Mouse (Mus musculus): ENCODE results near the gene Vmn1r8.

DNA sequence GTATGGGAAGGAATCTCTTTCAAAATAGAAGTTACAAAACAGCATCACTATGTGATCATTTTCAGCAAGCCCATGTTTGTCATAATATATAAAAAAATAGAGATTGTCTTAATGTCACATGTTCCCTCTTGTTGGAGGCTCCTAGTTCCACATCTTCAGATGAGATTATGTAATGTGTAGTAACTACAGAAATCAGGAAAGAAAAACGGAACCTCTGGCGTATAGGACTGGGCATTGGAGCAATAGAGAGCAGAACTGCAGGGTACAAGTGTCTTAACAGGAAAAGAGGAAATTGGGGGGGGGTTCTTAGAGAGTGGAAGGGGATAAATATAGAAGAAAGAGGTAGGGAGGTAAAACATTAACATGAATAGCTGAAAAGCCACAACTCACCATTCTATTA, 2.6 kb downstream of the Vmn1r8 start:
- TF ChIP-seq GATA1 (IDR thresholded peaks at IDR 0.05; ENCODE audit: borderline replicate concordance, low read length) = no peak
- no peak for TF ChIP-seq FLI1 (IDR thresholded peaks at IDR 0.05; ENCODE audit: low read length)
